Mouse (Mus musculus) forebrain, embryonic 16.5 days (tissue): ENCODE measurements around the gene Tspear. TPM values are rescaled to one million over a fixed set of nuclear protein-coding genes. Genes with fewer than 3 reads are reported as not detected.
A peak's percentile ranks its signal among the peaks of the same experiment; 100 is the strongest.
"Not testable (repeated sequence)": the region's sequence is repeated elsewhere in the genome, so short reads cannot be mapped to it uniquely, and the experiment has no call there.

Experiments
- ATAC-seq: fragments of 200-750 bp; cut with Nextera tagmentation; 2 replicates; pipeline ENCODE4 v1.8.0; 2017; ENCODE audit warnings: mild to moderate bottlenecking, moderate library complexity
- H3K27ac ChIP-seq: fragments of 300-500 bp; sonication (generic); 2 replicates; pipeline ENCODE4 v1.5.1; 2014; ENCODE audit warnings: low read length, control low read depth
- H3K27me3 ChIP-seq: fragments of 300-500 bp; sonication (generic); replicated peaks from 2 replicates; pipeline ENCODE4 v1.6.1; 2014; ENCODE audit warnings: low read length; ENCODE audit not compliant: control insufficient read depth, insufficient read depth
- H3K36me3 ChIP-seq: fragments of 300-500 bp; sonication (generic); 2 replicates; pipeline ENCODE4 v1.6.1; 2014; ENCODE audit not compliant: control insufficient read depth, insufficient read depth
- H3K4me1 ChIP-seq: fragments of 300-500 bp; sonication (generic); replicated peaks from 2 replicates; pipeline ENCODE4 v1.6.1; 2014; ENCODE audit warnings: low read length; ENCODE audit not compliant: control insufficient read depth, insufficient read depth
- H3K4me2 ChIP-seq: fragments of 300-500 bp; sonication (generic); 2 replicates; pipeline ENCODE4 v1.6.1; 2014; ENCODE audit warnings: mild to moderate bottlenecking, low read length, control low read depth
- H3K4me3 ChIP-seq: fragments of 300-500 bp; sonication (generic); replicated peaks from 2 replicates; pipeline ENCODE4 v1.5.1; 2014; ENCODE audit warnings: mild to moderate bottlenecking, low read length, control low read depth
- H3K9ac ChIP-seq: fragments of 300-500 bp; sonication (generic); replicated peaks from 2 replicates; pipeline ENCODE4 v1.6.1; 2014; ENCODE audit warnings: low read depth, low read length, control low read depth
- H3K9me3 ChIP-seq: fragments of 300-500 bp; sonication (generic); 2 replicates; pipeline ENCODE4 v1.6.1; 2016; ENCODE audit warnings: low read length; ENCODE audit not compliant: control insufficient read depth
- WGBS: fragments of 180-500 bp; shearing (Covaris S2); extraction: QIAGEN DNeasy Blood & Tissue Kit; methylation state at CpG from one replicate; pipeline ENCODE4 v1.1.7; 2014; 5-methylcytosine and 5-hydroxymethylcytosine counted together
- polyA plus RNA-seq: library from polyadenylated mRNA; unstranded; fragments of >200 nt; fragmentation: Nextera tagmentation; extraction: Ambion mirVana; gene quantifications from 2 replicates; pipeline ENCODE4 v1.2.1, GENCODE M21; 2015

Gene Tspear
- polyA plus RNA-seq, 1 experiment from 2014 or later: 0.30 TPM

DNA sequence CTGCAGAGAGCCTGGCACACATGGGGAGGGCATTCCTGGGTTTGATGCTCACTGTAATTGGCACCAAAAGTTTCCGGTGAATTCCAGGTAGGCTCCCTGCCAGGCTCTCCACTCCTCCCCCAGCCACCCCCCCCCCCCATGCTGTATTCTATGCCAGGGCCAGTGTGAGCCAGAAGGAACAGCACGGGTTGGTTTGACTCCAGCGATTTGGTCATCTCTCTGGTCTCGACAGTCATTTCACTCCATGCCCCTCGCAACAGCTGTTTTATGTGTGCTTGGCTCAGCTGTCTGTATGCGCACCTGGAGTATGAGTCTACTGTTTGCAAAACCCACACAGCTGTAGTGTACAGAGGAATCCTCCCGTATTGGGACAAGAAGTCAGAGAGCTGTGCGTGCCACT is 20.0 kb upstream of the Tspear start:
- H3K36me3 ChIP-seq: no peaks in the 10 kb centered on the region
- H3K4me1 ChIP-seq: 0 out of 2 replicates have a peak, but pooled peaks cover 2% of the 10 kb centered on the region
- no peak for ATAC-seq
- no peak overlapping the region for H3K9ac ChIP-seq
- no peak overlapping the region for H3K27ac ChIP-seq
- no peak overlapping the region for H3K4me3 ChIP-seq
- no peaks in the 10 kb centered on the region for H3K27me3 ChIP-seq
- no peaks in the 10 kb centered on the region for H3K9me3 ChIP-seq
- H3K4me2 ChIP-seq: no peak overlapping the region
- 73% methylated on average over 8 of the region's 8 CpGs for WGBS

- no peak overlapping the region for H3K4me2 ChIP-seq
- 76% methylated on average over 4 of the region's 4 CpGs for WGBS
- no peaks in the 10 kb centered on the region for H3K9me3 ChIP-seq
- no peak overlapping the region for H3K27ac ChIP-seq
- H3K36me3 ChIP-seq: no peaks in the 10 kb centered on the region
- H3K4me3 ChIP-seq: no peak overlapping the region
- H3K4me1 ChIP-seq: 0 out of 2 replicates have a peak, but pooled peaks cover 2% of the 10 kb centered on the region
- H3K9ac ChIP-seq: no peak overlapping the region
- no peak for ATAC-seq
- no peaks in the 10 kb centered on the region for H3K27me3 ChIP-seq
These were observed 19.0 kb upstream of the Tspear start for GRCm38 (mm10) chr10:77667402-77667801.

GRCm38 (mm10) chr10:77670710-77671109 is 15.7 kb upstream of the Tspear start:
- Histone ChIP-seq H3K4me3 (no peak overlapping the region), H3K27ac (no peak overlapping the region), H3K4me2 (no peak overlapping the region), H3K9ac (no peak overlapping the region), H3K27me3 (no peaks in the 10 kb centered on the region), H3K36me3 (no peaks in the 10 kb centered on the region), H3K9me3 (no peaks in the 10 kb centered on the region), H3K4me1 (0 out of 2 replicates have a peak, but pooled peaks cover 2% of the 10 kb centered on the region)
- no peak for ATAC-seq
- 76% methylated on average over 4 of the region's 4 CpGs for WGBS

- Histone ChIP-seq H3K4me2 (no peak overlapping the region), H3K9ac (no peak overlapping the region), H3K4me3 (no peak overlapping the region), H3K36me3 (no peaks in the 10 kb centered on the region), H3K9me3 (no peaks in the 10 kb centered on the region), H3K4me1 (0 out of 2 replicates have a peak, but pooled peaks cover 2% of the 10 kb centered on the region), H3K27me3 (no peaks in the 10 kb centered on the region), H3K27ac (no peak overlapping the region)
- ATAC-seq: no peak
- WGBS: 89% methylated on average over 4 of the region's 4 CpGs
These were observed 14.8 kb upstream of the Tspear start for GRCm38 (mm10) chr10:77671519-77671918.

DNA sequence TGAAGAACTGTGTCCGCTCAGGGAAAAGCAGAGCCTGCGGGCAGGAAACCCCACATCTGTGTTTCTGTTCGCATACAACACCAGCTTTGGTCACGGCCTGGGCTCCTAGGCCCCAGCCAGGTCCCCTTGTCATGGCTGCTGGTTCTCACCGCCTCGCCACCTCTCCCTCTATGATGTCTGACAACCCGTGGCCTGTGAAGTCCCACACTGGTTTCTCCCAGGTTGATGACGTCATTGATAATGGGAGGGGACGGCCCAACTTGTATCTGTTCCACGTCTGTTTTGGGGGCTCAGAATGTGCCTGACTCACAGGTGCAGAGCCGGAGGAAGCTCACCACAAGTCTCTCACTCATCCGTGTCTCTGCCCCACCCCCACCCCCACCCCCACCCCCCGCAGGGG is 12.6 kb upstream of the Tspear start:
- Histone ChIP-seq H3K36me3 (no peaks in the 10 kb centered on the region), H3K9ac (no peak overlapping the region), H3K4me3 (no peak overlapping the region), H3K27me3 (peaks cover 10% of the 10 kb centered on the region), H3K4me1 (peaks cover 10% of the 10 kb centered on the region), H3K4me2 (no peak overlapping the region), H3K9me3 (no peaks in the 10 kb centered on the region), H3K27ac (no peak overlapping the region)
- 62% methylated on average over 13 of the region's 13 CpGs for WGBS
- ATAC-seq: no peak

DNA sequence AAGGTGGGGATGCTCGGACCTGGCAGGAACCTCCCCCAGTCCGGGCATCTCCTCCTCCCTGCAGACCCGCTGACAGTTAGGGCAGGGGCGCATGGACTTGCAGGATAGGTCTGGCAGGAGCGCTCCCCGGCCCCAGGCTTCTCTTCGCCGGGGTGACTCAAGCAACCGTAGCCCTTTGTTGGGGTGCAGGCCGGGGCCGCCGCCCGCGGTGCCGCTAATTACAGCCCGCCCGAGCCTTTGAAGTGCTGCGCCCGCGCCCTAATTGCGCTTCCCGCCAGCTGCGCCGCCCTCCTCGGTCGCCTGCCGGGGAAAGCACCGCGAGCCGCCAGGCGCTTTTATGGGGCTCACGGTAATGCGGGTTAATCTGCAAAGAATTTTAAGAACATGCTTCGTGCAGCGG is 8.8 kb upstream of the Tspear start:
- H3K9me3 ChIP-seq: no peaks in the 10 kb centered on the region
- ATAC-seq: peak; percentile 57
- peaks cover 10% of the 10 kb centered on the region for H3K27me3 ChIP-seq
- under 1% methylated on average over 35 of the region's 35 CpGs for WGBS
- peak overlapping the region; percentile 33 for H3K9ac ChIP-seq
- no peak overlapping the region for H3K27ac ChIP-seq
- H3K4me3 ChIP-seq: peak overlapping the region; percentile 36
- peak overlapping the region; percentile 63 for H3K4me2 ChIP-seq
- H3K4me1 ChIP-seq: peaks cover 10% of the 10 kb centered on the region
- no peaks in the 10 kb centered on the region for H3K36me3 ChIP-seq

DNA sequence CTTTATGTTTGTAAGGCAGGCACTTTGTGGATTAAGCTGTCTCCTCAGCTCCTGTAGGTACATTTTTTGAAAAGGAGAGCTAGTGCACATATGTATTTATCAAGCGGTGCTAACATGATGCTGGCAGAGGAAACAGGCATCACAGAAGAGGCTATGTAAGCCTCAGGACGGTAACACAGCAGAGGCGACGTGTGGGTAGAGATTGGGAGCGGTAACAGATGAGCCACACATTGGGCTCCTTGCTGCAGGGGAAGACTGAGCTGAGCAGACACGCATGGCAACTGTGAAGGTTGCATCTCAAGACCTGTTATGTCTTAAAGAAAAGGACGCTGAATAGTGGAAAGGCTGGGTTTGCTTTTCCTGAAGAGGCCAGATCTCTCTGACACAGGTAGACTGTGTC is 3.4 kb upstream of the Tspear start:
- 79% methylated on average over 7 of the region's 7 CpGs for WGBS
- H3K27ac ChIP-seq: no peak overlapping the region

GRCm38 (mm10) chr10:77684181-77684580 is 2.2 kb upstream of the Tspear start:
- Histone ChIP-seq H3K4me1 (no peaks in the 10 kb centered on the region), H3K9ac (no peak overlapping the region), H3K4me2 (no peak overlapping the region), H3K4me3 (no peak overlapping the region), H3K9me3 (no peaks in the 10 kb centered on the region), H3K36me3 (no peaks in the 10 kb centered on the region), H3K27ac (no peak overlapping the region), H3K27me3 (peaks cover 19% of the 10 kb centered on the region)
- WGBS: 43% methylated on average over 8 of the region's 8 CpGs
- ATAC-seq: no peak

More for the DNA sequence above, 3.4 kb upstream of the Tspear start:
- H3K9me3 ChIP-seq: no peaks in the 10 kb centered on the region
- H3K9ac ChIP-seq: no peak overlapping the region
- peaks cover 2% of the 10 kb centered on the region for H3K4me1 ChIP-seq
- H3K4me2 ChIP-seq: no peak overlapping the region
- H3K36me3 ChIP-seq: no peaks in the 10 kb centered on the region
- ATAC-seq: no peak
- H3K4me3 ChIP-seq: no peak overlapping the region
- peaks cover 25% of the 10 kb centered on the region for H3K27me3 ChIP-seq

GRCm38 (mm10) chr10:77687021-77687420 is 652 bp downstream of the Tspear start:
- no peak overlapping the region for H3K9ac ChIP-seq
- no peaks in the 10 kb centered on the region for H3K4me1 ChIP-seq
- no peak overlapping the region for H3K27ac ChIP-seq
- H3K4me2 ChIP-seq: no peak overlapping the region
- H3K4me3 ChIP-seq: no peak overlapping the region
- 26% methylated on average over 10 of the region's 10 CpGs for WGBS
- no peaks in the 10 kb centered on the region for H3K9me3 ChIP-seq
- no peaks in the 10 kb centered on the region for H3K36me3 ChIP-seq
- ATAC-seq: no peak
- peaks cover 19% of the 10 kb centered on the region for H3K27me3 ChIP-seq

DNA sequence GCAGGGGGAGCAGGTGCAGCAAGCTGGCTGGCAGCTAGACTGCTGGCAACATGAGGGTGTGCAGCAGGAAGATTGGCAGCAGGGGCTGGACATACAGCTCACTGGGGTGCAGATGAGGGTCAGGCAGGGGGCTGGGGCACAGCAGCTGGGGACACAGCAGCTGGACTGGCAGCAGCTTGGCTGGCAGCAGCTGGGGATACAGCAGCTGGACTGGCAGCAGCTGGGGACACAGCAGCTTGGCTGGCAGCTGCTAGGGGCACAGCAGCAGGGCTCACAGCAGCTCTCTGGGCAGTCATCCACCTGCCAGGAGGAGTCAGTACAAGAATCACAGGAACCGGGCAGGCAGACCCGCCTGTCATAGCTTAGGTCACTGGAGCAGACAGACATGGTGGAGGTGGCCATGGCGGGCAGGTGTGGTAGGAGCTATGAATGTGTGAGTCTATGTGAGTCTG is 4.0 kb downstream of the Tspear start, which contains the start of gene Gm19402:
Gene Gm19402, minus strand, starts transcription at position 402 of the 452 bp plus-strand sequence.
- not testable (repeated sequence) for H3K36me3 ChIP-seq, H3K4me1 ChIP-seq, ATAC-seq, H3K9me3 ChIP-seq, H3K27ac ChIP-seq, H3K4me2 ChIP-seq, H3K9ac ChIP-seq, H3K4me3 ChIP-seq
- WGBS: 59% methylated on average over 3 of the region's 3 CpGs
- peaks cover 19% of the 10 kb centered on the region for H3K27me3 ChIP-seq
